Mouse (Mus musculus) embryonic facial prominence, embryonic 15.5 days (tissue): ENCODE results near the gene Pla2r1. TPM values are rescaled to one million over a fixed set of nuclear protein-coding genes. Genes with fewer than 3 reads are reported as not detected.

ENCODE experiments used
- ATAC-seq: fragments of 200-750 bp; cut with Nextera tagmentation; 2 replicates; pipeline ENCODE4 v1.8.0; 2017; ENCODE audit warnings: low read depth, moderate TSS enrichment; ENCODE audit not compliant: insufficient number of reproducible peaks, low FRiP score, low TSS enrichment
- H3K27ac ChIP-seq: fragments of 300-500 bp; sonication (generic); replicated peaks from 2 replicates; pipeline ENCODE4 v1.5.1; 2015; ENCODE audit warnings: mild to moderate bottlenecking, inconsistent platforms
- H3K27me3 ChIP-seq: fragments of 300-500 bp; sonication (generic); 2 replicates; pipeline ENCODE4 v1.6.1; 2015; ENCODE audit warnings: inconsistent platforms
- H3K36me3 ChIP-seq: fragments of 300-500 bp; sonication (generic); 2 replicates; pipeline ENCODE4 v1.6.1; 2015; ENCODE audit warnings: mild to moderate bottlenecking, inconsistent platforms
- H3K4me1 ChIP-seq: fragments of 300-500 bp; sonication (generic); 2 replicates; pipeline ENCODE4 v1.6.1; 2015; ENCODE audit warnings: inconsistent platforms
- H3K4me2 ChIP-seq: fragments of 300-500 bp; sonication (generic); replicated peaks from 2 replicates; pipeline ENCODE4 v1.6.1; 2015; ENCODE audit warnings: mild to moderate bottlenecking, inconsistent platforms
- H3K4me3 ChIP-seq: fragments of 300-500 bp; sonication (generic); replicated peaks from 2 replicates; pipeline ENCODE4 v1.5.1; 2015; ENCODE audit warnings: mild to moderate bottlenecking, inconsistent platforms
- H3K9ac ChIP-seq: fragments of 300-500 bp; sonication (generic); 2 replicates; pipeline ENCODE4 v1.6.1; 2015; ENCODE audit warnings: inconsistent platforms
- H3K9me3 ChIP-seq: fragments of 300-500 bp; sonication (generic); replicated peaks from 2 replicates; pipeline ENCODE4 v1.6.1; 2016; ENCODE audit warnings: inconsistent platforms
- WGBS: fragments of 180-500 bp; shearing (Covaris S2); methylation state at CpG from one replicate; pipeline ENCODE4 v1.1.7; 2015; 5-methylcytosine and 5-hydroxymethylcytosine counted together
- polyA plus RNA-seq: library from polyadenylated mRNA; unstranded; fragments of >200 nt; fragmentation: Nextera tagmentation; extraction: Ambion mirVana; gene quantifications from 2 replicates; pipeline ENCODE4 v1.2.1, GENCODE M21; 2015

The Pla2r1 gene
- polyA plus RNA-seq, result 3.1 and 4.1 TPM in 2 replicates

DNA sequence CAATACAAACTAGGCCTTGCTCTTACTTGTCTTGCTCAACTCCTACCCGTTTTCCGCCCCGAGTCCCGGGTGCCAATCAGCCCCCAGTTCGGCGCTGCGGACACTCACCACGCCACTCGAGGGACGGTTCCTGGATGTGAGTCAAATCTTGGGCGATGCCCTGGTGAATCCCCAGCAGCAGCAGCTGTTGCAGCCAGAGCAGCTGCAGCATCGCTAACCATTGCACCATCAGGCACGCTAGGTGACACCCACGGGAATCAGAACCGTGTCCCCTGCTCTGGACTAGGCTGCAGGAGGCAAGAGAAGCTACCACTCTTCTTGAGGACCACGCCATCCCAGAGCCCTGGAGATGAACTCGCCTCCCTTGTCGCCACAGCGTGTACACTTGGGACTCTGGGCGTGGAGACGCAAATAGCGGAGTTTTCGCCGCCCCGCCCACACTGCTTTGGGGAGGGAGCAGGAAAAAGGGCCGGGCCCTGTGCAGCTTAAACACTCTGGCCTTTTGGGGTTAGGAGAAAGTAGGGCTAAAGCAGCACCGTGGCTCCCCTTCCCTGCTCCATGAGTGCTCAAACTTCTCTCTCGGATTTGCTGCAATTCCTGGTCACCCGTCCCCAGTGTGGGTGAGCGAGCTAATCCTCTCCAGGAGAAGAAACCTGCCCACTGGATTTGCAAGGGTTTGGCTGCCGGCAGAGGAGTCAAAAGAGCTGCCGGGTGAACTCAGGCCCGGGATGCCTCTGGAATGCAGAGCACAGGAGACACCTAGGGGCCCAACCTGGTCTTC, at the start of gene Pla2r1:
Gene Pla2r1 (minus strand): TSS at position 407 of the 781 bp plus-strand sequence.
- Histone ChIP-seq H3K27me3 (no peaks in the 10 kb centered on the region), H3K4me3 (peak within 1 kb of the TSS; percentile 48), H3K4me1 (peaks cover 16% of the 10 kb centered on the region), H3K27ac (no peak within 1 kb of the TSS), H3K4me2 (peak within 1 kb of the TSS; percentile 90), H3K9me3 (no peaks in the 10 kb centered on the region), H3K36me3 (no peaks in the 10 kb centered on the region), H3K9ac (peak within 1 kb of the TSS; percentile 15)
- peak; percentile 77 for ATAC-seq
- whole genome bisulfite sequencing, result 2% methylated on average over 33 of the region's 33 CpGs

DNA sequence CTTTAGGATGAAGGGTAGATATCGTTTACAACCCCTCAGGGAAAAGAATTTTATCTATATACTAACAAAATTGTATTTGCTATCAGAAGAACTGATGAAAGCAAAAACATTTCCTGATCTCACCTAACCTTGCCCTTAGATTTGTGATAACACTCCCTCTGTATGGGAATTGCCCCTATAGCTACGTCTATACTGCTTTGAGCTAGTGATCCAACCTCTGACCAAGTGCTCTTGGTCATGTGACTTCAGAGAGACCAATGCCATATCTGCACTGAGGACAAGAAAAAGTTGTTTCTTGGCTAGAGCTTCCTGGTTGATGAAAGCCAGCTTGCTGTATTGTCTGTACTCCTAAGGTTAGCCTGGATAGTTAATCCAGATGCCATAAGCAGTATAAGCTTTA, 48.2 kb upstream of the Pla2r1 start:
- Histone ChIP-seq H3K4me2 (no peak overlapping the region), H3K4me1 (no peaks in the 10 kb centered on the region), H3K9ac (no peak overlapping the region), H3K9me3 (no peaks in the 10 kb centered on the region), H3K4me3 (no peak overlapping the region), H3K27me3 (no peaks in the 10 kb centered on the region), H3K36me3 (no peaks in the 10 kb centered on the region), H3K27ac (no peak overlapping the region)
- no peak for ATAC-seq
- WGBS, result 75% methylated on average over 2 of the region's 2 CpGs

DNA sequence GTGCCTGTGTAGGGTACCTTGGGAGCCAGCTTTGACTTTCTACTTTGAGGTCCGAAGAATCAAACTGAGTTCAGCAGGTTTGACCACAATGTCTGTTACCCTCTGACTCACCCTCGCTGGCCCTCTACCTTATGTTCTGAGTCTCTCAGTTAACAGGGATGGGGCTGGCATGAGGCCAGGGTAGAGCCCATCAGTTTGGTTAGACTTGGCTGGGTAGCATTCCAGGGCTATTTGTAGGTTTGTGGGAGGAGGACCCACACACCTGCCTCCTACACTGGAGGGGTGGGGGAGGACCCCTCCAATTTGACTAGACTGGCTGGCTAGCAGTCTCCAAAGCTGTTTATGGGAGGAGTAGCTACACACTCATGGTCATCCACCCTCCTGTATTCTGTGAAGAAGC, 47.8 kb upstream of the Pla2r1 start:
- no peaks in the 10 kb centered on the region for H3K4me1 ChIP-seq
- no peaks in the 10 kb centered on the region for H3K9me3 ChIP-seq
- WGBS, result 78% methylated on average over 2 of the region's 2 CpGs
- ATAC-seq, result no peak
- H3K4me3 ChIP-seq, result no peak overlapping the region
- no peak overlapping the region for H3K9ac ChIP-seq
- no peaks in the 10 kb centered on the region for H3K27me3 ChIP-seq
- no peaks in the 10 kb centered on the region for H3K36me3 ChIP-seq
- H3K4me2 ChIP-seq, result no peak overlapping the region
- H3K27ac ChIP-seq, result no peak overlapping the region

DNA sequence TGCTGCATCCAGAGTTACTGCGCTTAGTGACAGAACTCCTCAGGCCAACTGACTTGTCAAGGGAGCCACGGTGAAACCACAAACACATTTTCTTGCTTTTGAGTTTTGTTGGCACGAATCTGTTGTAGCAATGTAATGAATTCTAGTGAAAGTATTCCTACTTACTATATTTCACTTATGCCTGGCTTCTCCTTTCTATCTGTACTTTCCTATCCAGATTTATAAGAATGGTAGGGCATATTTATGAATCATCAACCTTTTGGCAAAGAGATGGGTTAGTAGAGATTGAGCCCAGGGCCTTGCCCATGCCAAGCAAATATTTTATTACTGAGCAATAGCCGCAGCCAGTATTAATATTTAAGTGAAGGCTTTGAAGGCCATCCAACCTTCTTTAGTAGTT, 30.3 kb upstream of the Pla2r1 start:
- Histone ChIP-seq H3K27ac (no peak overlapping the region), H3K4me2 (no peak overlapping the region), H3K4me3 (no peak overlapping the region), H3K36me3 (no peaks in the 10 kb centered on the region), H3K9me3 (no peaks in the 10 kb centered on the region), H3K9ac (no peak overlapping the region), H3K27me3 (no peaks in the 10 kb centered on the region), H3K4me1 (no peaks in the 10 kb centered on the region)
- WGBS, result 81% methylated on average over 4 of the region's 4 CpGs
- ATAC-seq, result no peak

DNA sequence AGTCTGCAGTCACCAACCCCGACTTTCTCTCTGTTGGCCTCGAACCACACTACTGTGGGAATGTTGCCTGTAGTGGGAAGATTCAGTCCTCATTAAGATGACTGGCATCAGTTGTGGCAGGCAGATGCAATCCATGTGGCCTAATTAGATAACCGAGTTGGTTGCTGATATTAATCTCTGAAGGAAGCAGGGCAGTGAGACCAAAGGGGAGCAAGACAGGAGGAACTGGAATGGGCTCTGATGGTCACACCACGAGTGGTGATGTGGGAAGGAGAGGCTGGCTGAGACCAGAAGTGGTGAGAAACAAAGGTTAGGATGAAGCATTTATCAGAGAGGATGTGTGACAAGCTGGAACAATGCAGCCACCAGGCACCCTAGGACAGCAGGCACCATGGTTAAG, 1.5 kb upstream of the Pla2r1 start:
- Histone ChIP-seq H3K4me3 (no peak overlapping the region), H3K27me3 (no peaks in the 10 kb centered on the region), H3K36me3 (no peaks in the 10 kb centered on the region), H3K9ac (no peak overlapping the region), H3K4me2 (no peak overlapping the region), H3K4me1 (peaks cover 16% of the 10 kb centered on the region), H3K9me3 (no peaks in the 10 kb centered on the region), H3K27ac (no peak overlapping the region)
- 54% methylated on average over 4 of the region's 4 CpGs for WGBS
- no peak for ATAC-seq

DNA sequence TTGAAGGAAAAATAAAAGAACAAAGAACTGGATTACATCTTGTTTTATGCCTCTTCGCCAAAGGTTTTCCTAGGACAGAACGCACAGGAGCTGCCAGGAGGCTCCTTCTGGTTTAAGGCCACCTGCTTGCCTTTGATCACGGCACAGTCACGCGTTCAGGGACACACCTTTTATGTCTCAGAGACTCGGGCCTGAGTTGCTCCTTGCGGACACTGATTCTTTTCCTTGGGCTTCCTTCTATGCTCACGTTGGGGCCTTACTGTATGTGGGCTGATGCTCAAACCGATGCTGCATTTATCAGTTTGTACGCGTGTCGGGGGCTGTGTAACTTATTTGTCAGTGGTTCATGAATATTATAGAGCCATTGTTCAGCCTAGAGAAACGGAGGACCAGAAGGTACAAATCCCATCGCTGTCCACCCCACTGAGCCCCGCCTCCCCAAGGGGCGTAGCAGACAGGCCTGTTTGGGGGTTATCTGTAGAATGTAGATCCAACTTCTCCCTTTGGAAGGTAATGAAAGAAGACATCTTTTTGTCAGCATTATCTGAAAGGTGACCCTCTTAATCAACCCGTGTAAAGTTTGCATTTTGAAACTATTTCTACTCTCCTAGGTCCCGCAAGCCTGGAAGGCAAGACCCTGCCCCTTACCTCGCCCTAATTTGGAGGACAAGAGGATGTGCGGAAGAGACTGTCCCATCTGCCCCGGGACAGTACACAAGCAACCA, 769 bp downstream of the Pla2r1 start:
- no peak for ATAC-seq
- H3K4me3 ChIP-seq, result peak overlapping the region; percentile 48
- H3K9me3 ChIP-seq, result no peaks in the 10 kb centered on the region
- no peak overlapping the region for H3K27ac ChIP-seq
- no peaks in the 10 kb centered on the region for H3K27me3 ChIP-seq
- H3K9ac ChIP-seq, result no peak overlapping the region
- peaks cover 16% of the 10 kb centered on the region for H3K4me1 ChIP-seq
- 24% methylated on average over 21 of the region's 21 CpGs for WGBS
- peak overlapping the region; percentile 90 for H3K4me2 ChIP-seq
- H3K36me3 ChIP-seq, result no peaks in the 10 kb centered on the region

DNA sequence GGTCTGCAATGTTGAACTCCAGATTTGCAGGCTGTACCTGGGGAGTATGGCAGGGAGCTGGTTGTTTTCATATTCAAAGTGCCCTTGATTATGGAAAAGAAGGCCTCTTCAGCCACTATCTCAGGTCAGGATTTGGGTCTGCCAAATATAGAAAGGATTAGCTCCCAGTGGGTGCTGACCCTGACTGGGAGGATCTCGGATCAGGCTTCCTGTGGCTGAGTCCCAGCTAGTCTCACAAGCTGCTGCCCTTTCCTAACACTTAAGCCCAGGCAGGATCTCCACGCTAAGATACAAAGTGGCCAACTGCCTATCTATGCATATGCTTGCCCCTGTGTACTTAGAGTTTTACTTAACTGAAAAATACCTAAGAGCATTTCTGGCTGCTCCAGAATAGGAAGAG, 1.4 kb downstream of the Pla2r1 start:
- H3K27me3 ChIP-seq, result no peaks in the 10 kb centered on the region
- ATAC-seq, result no peak
- peaks cover 16% of the 10 kb centered on the region for H3K4me1 ChIP-seq
- no peak overlapping the region for H3K9ac ChIP-seq
- no peak overlapping the region for H3K4me2 ChIP-seq
- no peak overlapping the region for H3K4me3 ChIP-seq
- no peak overlapping the region for H3K27ac ChIP-seq
- H3K36me3 ChIP-seq, result no peaks in the 10 kb centered on the region
- no peaks in the 10 kb centered on the region for H3K9me3 ChIP-seq
- WGBS, result 57% methylated on average over 2 of the region's 2 CpGs

DNA sequence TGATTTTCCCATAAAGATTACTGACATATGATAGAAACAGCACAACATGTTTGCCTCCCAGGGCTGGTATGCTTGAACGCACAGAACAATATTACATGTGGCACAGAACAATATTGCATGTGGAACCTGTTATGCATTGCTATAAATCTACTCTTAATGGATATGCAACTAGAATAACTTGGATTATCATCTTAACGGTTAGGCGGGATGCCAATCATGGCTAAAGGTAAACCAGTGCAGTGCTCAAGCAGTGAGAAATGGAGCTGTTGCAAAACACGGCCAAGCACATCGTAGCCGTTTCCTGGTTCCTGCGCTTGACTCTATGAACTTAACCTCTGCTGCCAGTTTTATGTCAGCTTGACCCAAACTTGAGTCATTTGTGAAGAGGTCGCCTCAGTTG, 2.6 kb downstream of the Pla2r1 start:
- ATAC-seq, result no peak
- WGBS, result 91% methylated on average over 8 of the region's 8 CpGs
- no peaks in the 10 kb centered on the region for H3K27me3 ChIP-seq
- no peak overlapping the region for H3K4me3 ChIP-seq
- no peak overlapping the region for H3K9ac ChIP-seq
- no peak overlapping the region for H3K27ac ChIP-seq
- H3K9me3 ChIP-seq, result no peaks in the 10 kb centered on the region
- no peak overlapping the region for H3K4me2 ChIP-seq
- peaks cover 19% of the 10 kb centered on the region for H3K4me1 ChIP-seq
- H3K36me3 ChIP-seq, result no peaks in the 10 kb centered on the region

DNA sequence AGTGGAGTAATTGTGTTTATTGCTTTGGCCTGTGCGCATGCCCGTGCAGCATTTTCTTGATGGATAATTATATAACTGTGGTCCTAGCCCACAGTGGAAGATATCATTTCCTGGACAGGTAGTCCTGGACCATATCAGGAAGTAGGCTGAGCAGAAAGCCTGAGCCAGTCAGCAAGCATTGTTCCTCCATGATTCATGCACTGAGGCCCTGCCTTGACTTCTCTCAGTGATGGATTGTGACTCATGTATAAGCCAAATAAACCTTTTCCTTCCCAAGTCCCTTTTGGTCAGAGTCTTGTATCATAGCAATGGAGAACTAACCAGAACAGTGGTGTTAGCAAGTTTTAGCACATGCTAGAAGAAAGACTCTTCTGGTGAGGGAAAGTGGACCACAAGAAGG, 3.3 kb downstream of the Pla2r1 start:
- Histone ChIP-seq H3K36me3 (no peaks in the 10 kb centered on the region), H3K9me3 (no peaks in the 10 kb centered on the region), H3K27ac (no peak overlapping the region), H3K4me1 (peaks cover 22% of the 10 kb centered on the region), H3K4me3 (no peak overlapping the region), H3K9ac (no peak overlapping the region), H3K27me3 (no peaks in the 10 kb centered on the region), H3K4me2 (no peak overlapping the region)
- WGBS, result 89% methylated on average over 2 of the region's 2 CpGs
- ATAC-seq, result no peak

DNA sequence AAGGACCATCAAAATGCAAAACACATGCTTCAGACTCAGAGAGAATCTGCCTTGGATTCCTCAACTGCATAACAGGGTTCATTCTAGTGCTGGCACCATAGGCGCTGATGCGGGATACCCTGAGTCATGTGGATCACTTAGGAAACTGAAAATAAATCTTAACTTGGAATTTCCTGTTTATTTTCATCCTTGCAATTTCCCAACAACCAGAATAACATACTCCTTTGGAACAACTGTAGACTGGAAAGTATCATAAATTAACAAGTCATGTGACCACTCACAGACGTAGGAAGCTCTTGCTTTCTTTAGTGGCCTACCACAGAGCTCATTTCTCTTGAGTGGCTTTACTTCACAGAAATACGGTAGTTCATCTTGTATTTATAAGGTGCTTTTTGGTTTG, 7.0 kb downstream of the Pla2r1 start:
- no peak overlapping the region for H3K4me2 ChIP-seq
- H3K27me3 ChIP-seq, result no peaks in the 10 kb centered on the region
- WGBS, result 54% methylated on average over 4 of the region's 4 CpGs
- 0 out of 2 replicates have a peak, but pooled peaks cover 5% of the 10 kb centered on the region for H3K4me1 ChIP-seq
- H3K4me3 ChIP-seq, result no peak overlapping the region
- no peak overlapping the region for H3K9ac ChIP-seq
- H3K27ac ChIP-seq, result no peak overlapping the region
- H3K9me3 ChIP-seq, result no peaks in the 10 kb centered on the region
- ATAC-seq, result no peak
- H3K36me3 ChIP-seq, result no peaks in the 10 kb centered on the region

DNA sequence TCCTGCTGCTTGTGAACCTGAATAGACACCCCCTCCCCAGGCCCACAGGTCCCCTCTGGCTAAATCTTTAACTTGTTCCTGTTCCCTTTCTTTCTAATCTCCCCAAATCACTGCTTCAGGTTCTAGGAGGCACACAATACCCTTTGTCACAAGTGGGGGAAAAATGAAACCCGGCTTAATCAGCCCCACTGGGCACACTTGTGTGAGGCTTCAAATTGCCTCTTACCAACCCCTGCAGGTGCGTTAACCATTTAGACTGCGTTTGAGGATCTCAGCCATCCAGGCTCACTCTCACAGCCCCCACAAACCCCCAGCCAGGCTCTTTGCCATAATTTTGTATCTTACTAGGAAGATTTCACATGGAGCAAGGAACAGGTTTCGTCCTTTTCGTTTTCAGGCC, 9.1 kb downstream of the Pla2r1 start:
- Histone ChIP-seq H3K9ac (no peak overlapping the region), H3K9me3 (no peaks in the 10 kb centered on the region), H3K4me3 (no peak overlapping the region), H3K36me3 (no peaks in the 10 kb centered on the region), H3K27ac (no peak overlapping the region; the same call in 1 of the 2 replicates), H3K4me2 (no peak overlapping the region), H3K4me1 (0 out of 2 replicates have a peak, but pooled peaks cover 5% of the 10 kb centered on the region), H3K27me3 (no peaks in the 10 kb centered on the region)
- 43% methylated on average over 5 of the region's 5 CpGs for WGBS
- ATAC-seq, result peak; percentile 65; the same call in 1 of the 2 replicates
